Mouse (Mus musculus) G1E (cell line): ENCODE results near the gene Pigg. TPM values are rescaled to one million over a fixed set of nuclear protein-coding genes. Genes with fewer than 3 reads are reported as not detected.

Experiments used
- ATAC-seq: 2 replicates; pipeline ENCODE4 v1.8.0; 2016; ENCODE audit warnings: mild to moderate bottlenecking; ENCODE audit not compliant: insufficient number of reproducible peaks, poor library complexity, low FRiP score, severe bottlenecking; ENCODE audit errors: extremely low read depth
- DNase-seq: peaks from one replicate; pipeline ENCODE4 v3.0.0; 2012; ENCODE audit warnings: low spot score
- H3K27me3 ChIP-seq: 2 replicates; pipeline ENCODE4 v1.6.1; 2012; ENCODE audit warnings: mild to moderate bottlenecking, low read length, inconsistent platforms; ENCODE audit not compliant: insufficient read depth
- H3K36me3 ChIP-seq: replicated peaks from 2 replicates; pipeline ENCODE3; 2012; ENCODE audit warnings: mild to moderate bottlenecking, inconsistent platforms
- H3K4me1 ChIP-seq: 2 replicates; pipeline ENCODE4 v1.6.1; 2012; ENCODE audit warnings: low read depth, low read length, inconsistent platforms, mixed read lengths; ENCODE audit not compliant: insufficient read depth
- H3K4me3 ChIP-seq: 2 replicates; pipeline ENCODE4 v1.5.1; 2012; ENCODE audit warnings: low read depth, mild to moderate bottlenecking, inconsistent platforms, low read length, moderate library complexity, mixed read lengths
- H3K9me3 ChIP-seq: replicated peaks from 2 replicates; pipeline ENCODE4 v1.6.1; 2012; ENCODE audit warnings: inconsistent platforms
- CTCF ChIP-seq: IDR thresholded peaks from 2 replicates; pipeline ENCODE4 v1.5.1; 2012; ENCODE audit warnings: low read depth, low read length, inconsistent platforms, mixed read lengths
- GATA1 ChIP-seq: IDR thresholded peaks from 2 replicates; pipeline ENCODE4 v1.6.1; 2012; ENCODE audit warnings: borderline replicate concordance, low read length, inconsistent platforms, mixed read lengths
- GATA2 ChIP-seq: IDR thresholded peaks from 2 replicates; pipeline ENCODE4 v1.6.1; 2012; ENCODE audit warnings: low read depth, low read length, inconsistent platforms, borderline replicate concordance
- POLR2AphosphoS5 ChIP-seq: IDR thresholded peaks from 2 replicates; pipeline ENCODE4 v1.6.1; 2012; ENCODE audit warnings: low read depth, low read length, inconsistent platforms; ENCODE audit not compliant: insufficient replicate concordance
- TAL1 ChIP-seq: conservative IDR thresholded peaks from 2 replicates; pipeline ENCODE4 v1.6.1; 2012; ENCODE audit warnings: low read depth, low read length, inconsistent platforms, mixed read lengths
- polyA plus RNA-seq: library from polyadenylated mRNA; stranded (reverse); fragments of >175 nt; gene quantifications from 2 replicates; pipeline ENCODE4 v1.2.3, GENCODE M21; 2012
- total RNA-seq, 2 experiments: library from RNA; stranded (forward) in 1 of 2; stranded (reverse) in 1 of 2; fragments of 200-1000 nt in 1 of 2; fragments of >200 nt in 1 of 2; fragmentation: Nextera tagmentation in 1 of 2; gene quantifications; 2 replicates each; pipeline ENCODE4 v1.2.3; 2014 to 2017

The Pigg gene
- total and polyA plus RNA-seq, 3 experiments, result 2.0 to 11.7 (median 11.3) TPM

DNA sequence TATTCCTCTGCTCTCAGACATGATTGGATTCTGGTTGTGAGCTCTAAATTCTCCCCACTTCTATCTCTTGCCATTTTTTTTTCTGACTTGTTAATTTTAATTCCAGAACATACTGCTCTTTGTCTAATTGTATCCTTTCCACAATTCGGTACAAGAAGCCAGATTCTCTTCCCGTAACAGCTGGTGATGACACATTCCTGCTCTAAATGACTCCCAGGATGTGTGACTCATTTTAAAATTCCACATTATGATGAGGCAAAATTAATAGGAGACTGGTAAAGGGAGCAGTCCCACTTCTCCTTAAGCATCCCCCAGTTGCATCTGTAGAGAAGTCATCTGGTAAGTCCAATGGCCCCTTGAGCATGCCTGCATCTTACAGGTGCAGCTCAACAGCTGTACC lies 73.2 kb downstream of the Pigg start:
- TF ChIP-seq POLR2AphosphoS5 (no peak), GATA1 (no peak), GATA2 (no peak)

DNA sequence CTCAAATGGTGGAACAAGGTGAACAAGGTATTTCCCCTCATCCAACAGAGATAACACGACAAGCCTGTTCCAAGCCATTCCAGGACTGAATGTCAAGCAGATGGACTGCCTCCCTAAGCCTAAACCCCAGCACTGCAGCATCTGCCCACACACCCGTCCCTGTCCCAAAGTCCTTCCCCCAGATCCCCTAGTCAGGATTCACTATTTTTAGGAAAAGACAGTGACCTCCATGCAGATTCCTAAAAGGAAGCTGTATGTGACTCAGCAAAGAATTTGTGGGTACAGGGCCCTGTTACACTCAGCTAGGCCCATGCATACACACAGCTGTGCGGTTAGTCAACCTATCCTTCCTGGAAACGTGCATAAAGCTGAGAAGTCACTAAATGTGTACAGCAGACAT lies 74.0 kb downstream of the Pigg start:
- Histone ChIP-seq H3K9me3 (no peaks in the 10 kb centered on the region), H3K27me3 (peaks cover 41% of the 10 kb centered on the region), H3K4me1 (no peaks in the 10 kb centered on the region), H3K36me3 (no peaks in the 10 kb centered on the region), H3K4me3 (no peak overlapping the region)
- no peak for DNase-seq
- TF ChIP-seq GATA2 (no peak), POLR2AphosphoS5 (no peak), CTCF (no peak), GATA1 (no peak), TAL1 (no peak)
- ATAC-seq, result no peak

More for the DNA sequence above, 73.2 kb downstream of the Pigg start:
- ATAC-seq, result no peak
- no peak overlapping the region for H3K4me3 ChIP-seq
- no peak for DNase-seq
- H3K36me3 ChIP-seq, result no peaks in the 10 kb centered on the region
- H3K9me3 ChIP-seq, result no peaks in the 10 kb centered on the region
- H3K27me3 ChIP-seq, result peaks cover 42% of the 10 kb centered on the region
- H3K4me1 ChIP-seq, result no peaks in the 10 kb centered on the region

DNA sequence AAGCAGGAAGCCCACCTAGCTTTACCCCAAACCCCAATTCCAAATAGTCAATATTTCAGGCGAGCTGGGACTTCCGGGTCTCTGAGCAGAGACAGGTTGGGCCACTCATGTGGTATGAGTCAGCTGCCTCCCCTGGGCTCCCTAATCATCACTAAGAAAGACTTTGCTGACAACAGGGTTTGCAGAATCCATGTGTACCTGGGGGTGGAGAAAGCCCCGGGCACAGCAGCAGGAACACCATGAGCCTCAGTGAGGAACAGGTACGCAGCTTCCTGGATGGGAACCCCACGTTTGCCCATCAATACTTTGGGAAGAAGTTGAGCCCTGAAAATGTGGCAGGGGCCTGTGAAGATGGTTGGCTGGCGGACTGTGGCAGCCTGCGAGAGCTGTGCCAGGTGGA lies 75.8 kb downstream of the Pigg start, which contains the start of gene Pde6b:
Gene Pde6b (plus strand): TSS at position 191 of the 400 bp plus-strand sequence.
- no peak for TF ChIP-seq GATA1
- TF ChIP-seq GATA2, result no peak
- TF ChIP-seq POLR2AphosphoS5, result no peak
- TF ChIP-seq CTCF, result no peak
- TF ChIP-seq TAL1, result no peak
- H3K9me3 ChIP-seq, result no peaks in the 10 kb centered on the region
- no peak within 1 kb of the TSS for H3K4me3 ChIP-seq
- H3K4me1 ChIP-seq, result no peaks in the 10 kb centered on the region
- peaks cover 43% of the 10 kb centered on the region for H3K27me3 ChIP-seq
- H3K36me3 ChIP-seq, result no peaks in the 10 kb centered on the region
- DNase-seq, result no peak
- ATAC-seq, result no peak

DNA sequence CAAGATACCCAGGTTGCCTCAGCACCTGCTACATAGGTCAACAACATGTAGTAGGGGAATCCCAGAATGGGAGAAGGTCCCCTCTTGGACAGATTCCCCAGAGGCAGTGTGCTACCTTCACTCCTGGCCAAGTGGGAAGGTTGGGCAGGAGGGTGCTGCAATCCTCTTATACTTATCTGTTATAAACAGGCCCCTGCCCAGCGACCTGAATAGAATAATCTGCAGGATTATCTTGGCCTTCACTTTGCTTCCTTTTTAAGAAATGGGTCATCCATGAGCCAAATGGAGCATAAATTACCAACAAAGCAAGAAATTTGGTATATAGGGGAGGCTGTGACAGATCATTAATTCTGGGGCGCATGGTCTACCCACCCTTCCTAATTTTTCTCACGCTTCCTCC lies 77.3 kb downstream of the Pigg start:
- H3K9me3 ChIP-seq, result no peaks in the 10 kb centered on the region
- no peak overlapping the region for H3K4me3 ChIP-seq
- no peaks in the 10 kb centered on the region for H3K36me3 ChIP-seq
- no peaks in the 10 kb centered on the region for H3K4me1 ChIP-seq
- ATAC-seq, result no peak
- DNase-seq, result no peak
- peaks cover 43% of the 10 kb centered on the region for H3K27me3 ChIP-seq
- TF ChIP-seq GATA1, result no peak
- no peak for TF ChIP-seq POLR2AphosphoS5
- TF ChIP-seq GATA2, result no peak
- TF ChIP-seq TAL1, result no peak
- TF ChIP-seq CTCF, result no peak

Other genes starting within 250 kb of the Pigg start
- gene Mtf2, start 246.9 kb upstream of the Pigg start, total RNA-seq (2014; fragmentation: Nextera tagmentation), result 112 and 113 TPM in 2 replicates
- 74.6 and 95.1 TPM in 2 replicates for gene Mtf2, start 246.9 kb upstream of the Pigg start, total RNA-seq (2017)
- gene Mtf2, start 246.9 kb upstream of the Pigg start, polyA plus RNA-seq, result 18.5 and 26.6 TPM in 2 replicates
- 40.3 and 43.8 TPM in 2 replicates for gene Tmed5, start 180.0 kb upstream of the Pigg start, total RNA-seq (2014; fragmentation: Nextera tagmentation)
- gene Tmed5, start 180.0 kb upstream of the Pigg start, total RNA-seq (2017), result 31.0 and 48.4 TPM in 2 replicates
- 31.8 and 43.3 TPM in 2 replicates for gene Tmed5, start 180.0 kb upstream of the Pigg start, polyA plus RNA-seq
- gene Ccdc18, start 179.7 kb upstream of the Pigg start, total RNA-seq (2014; fragmentation: Nextera tagmentation), result 31.3 and 33.7 TPM in 2 replicates
- 13.5 and 17.4 TPM in 2 replicates for gene Ccdc18, start 179.7 kb upstream of the Pigg start, total RNA-seq (2017)
- gene Ccdc18, start 179.7 kb upstream of the Pigg start, polyA plus RNA-seq, result 0.52 and 0.77 TPM in 2 replicates
- 87.7 and 91.5 TPM in 2 replicates for gene Dr1, start 43.7 kb upstream of the Pigg start, total RNA-seq (2014; fragmentation: Nextera tagmentation)
- 59.1 and 66.4 TPM in 2 replicates for gene Dr1, start 43.7 kb upstream of the Pigg start, total RNA-seq (2017)
- gene Dr1, start 43.7 kb upstream of the Pigg start, polyA plus RNA-seq, result 29.9 and 42.5 TPM in 2 replicates
- gene Gm42517, start 55.3 kb downstream of the Pigg start, total RNA-seq (2014; fragmentation: Nextera tagmentation), result not detected in 2 replicates
- gene Gm42517, start 55.3 kb downstream of the Pigg start, total RNA-seq (2017), result not detected in 2 replicates
- not detected in 2 replicates for gene Gm42517, start 55.3 kb downstream of the Pigg start, polyA plus RNA-seq
- gene Pde6b, start 75.8 kb downstream of the Pigg start, total RNA-seq (2014; fragmentation: Nextera tagmentation), result not detected in 2 replicates
- 0.06 and 0.49 TPM in 2 replicates for gene Pde6b, start 75.8 kb downstream of the Pigg start, total RNA-seq (2017)
- not detected in 2 replicates for gene Pde6b, start 75.8 kb downstream of the Pigg start, polyA plus RNA-seq
- gene Atp5k, start 121.8 kb downstream of the Pigg start, total RNA-seq (2014; fragmentation: Nextera tagmentation), result 30.0 and 31.6 TPM in 2 replicates
- 175 and 374 TPM in 2 replicates for gene Atp5k, start 121.8 kb downstream of the Pigg start, total RNA-seq (2017)
- 49.1 and 74.2 TPM in 2 replicates for gene Atp5k, start 121.8 kb downstream of the Pigg start, polyA plus RNA-seq
- not detected in 2 replicates for gene Mfsd7a, start 136.3 kb downstream of the Pigg start, total RNA-seq (2014; fragmentation: Nextera tagmentation)
- gene Mfsd7a, start 136.3 kb downstream of the Pigg start, total RNA-seq (2017), result 0.05 TPM in 1 of 2 replicates, not detected in the other
- not detected in 2 replicates for gene Mfsd7a, start 136.3 kb downstream of the Pigg start, polyA plus RNA-seq
- gene Pcgf3, start 148.6 kb downstream of the Pigg start, total RNA-seq (2014; fragmentation: Nextera tagmentation), result 18.5 and 23.4 TPM in 2 replicates
- gene Pcgf3, start 148.6 kb downstream of the Pigg start, total RNA-seq (2017), result 8.7 and 9.0 TPM in 2 replicates
- gene Pcgf3, start 148.6 kb downstream of the Pigg start, polyA plus RNA-seq, result 9.4 and 10.3 TPM in 2 replicates
- not detected in 2 replicates for gene Cplx1, start 237.4 kb downstream of the Pigg start, total RNA-seq (2014; fragmentation: Nextera tagmentation)
- gene Cplx1, start 237.4 kb downstream of the Pigg start, total RNA-seq (2017), result 0.05 and 0.06 TPM in 2 replicates
- gene Cplx1, start 237.4 kb downstream of the Pigg start, polyA plus RNA-seq, result not detected in 2 replicates